Mouse (Mus musculus): ENCODE measurements around the gene Usf2.
"Not testable (repeated sequence)": the region's sequence is repeated elsewhere in the genome, so short reads cannot be mapped to it uniquely, and the experiment has no call there.

Gene Usf2

GRCm38 (mm10) chr7:30958109-30958865 lies 1.7 kb upstream of the Usf2 start:
- DNase-seq (ENCODE audit: low spot score): no peak

GRCm38 (mm10) chr7:30957367-30957783 lies 772 bp upstream of the Usf2 start:
- DNase-seq (ENCODE audit: low spot score): peak; percentile 78

GRCm38 (mm10) chr7:30956357-30956751 lies 249 bp downstream of the Usf2 start:
- DNase-seq (ENCODE audit: low spot score): no peak

GRCm38 (mm10) chr7:30955584-30956356 lies 833 bp downstream of the Usf2 start:
- DNase-seq (ENCODE audit: low spot score): peak; percentile 49

- DNase-seq (ENCODE audit: low spot score): no peak
Measured at GRCm38 (mm10) chr7:30954971-30955520, 1.6 kb downstream of the Usf2 start.

- DNase-seq (ENCODE audit: low spot score): no peak
Measured at GRCm38 (mm10) chr7:30954036-30954435, 2.6 kb downstream of the Usf2 start.

- DNase-seq (ENCODE audit: low spot score): no peak
Measured at GRCm38 (mm10) chr7:30953459-30953858, 3.1 kb downstream of the Usf2 start.

- no peak for DNase-seq (ENCODE audit: low spot score)
Measured at GRCm38 (mm10) chr7:30952441-30953265, 4.0 kb downstream of the Usf2 start.

GRCm38 (mm10) chr7:30949902-30950301 lies 6.7 kb downstream of the Usf2 start:
- not testable (repeated sequence) for DNase-seq (ENCODE audit: low spot score)

GRCm38 (mm10) chr7:30945876-30946275 lies 10.7 kb downstream of the Usf2 start:
- no peak for DNase-seq (ENCODE audit: low spot score)

- not testable (repeated sequence) for DNase-seq (ENCODE audit: low spot score)
Measured at GRCm38 (mm10) chr7:30945466-30945865, 11.1 kb downstream of the Usf2 start.

- DNase-seq (ENCODE audit: low spot score): not testable (repeated sequence)
Measured at GRCm38 (mm10) chr7:30944706-30945105, 11.9 kb downstream of the Usf2 start.

GRCm38 (mm10) chr7:30943909-30944635 lies 12.5 kb downstream of the Usf2 start, which contains the start of gene Hamp:
Hamp (minus strand) TSS chr7:30944032.
- DNase-seq (ENCODE audit: low spot score): no peak

- DNase-seq (ENCODE audit: low spot score): not testable (repeated sequence)
Measured at GRCm38 (mm10) chr7:30942365-30942764, 14.2 kb downstream of the Usf2 start.

GRCm38 (mm10) chr7:30940070-30940469 lies 16.5 kb downstream of the Usf2 start:
- DNase-seq (ENCODE audit: low spot score): not testable (repeated sequence)

GRCm38 (mm10) chr7:30935422-30936099 lies 21.0 kb downstream of the Usf2 start:
- not testable (repeated sequence) for DNase-seq (ENCODE audit: low spot score)

GRCm38 (mm10) chr7:30924581-30924980 lies 32.0 kb downstream of the Usf2 start, which contains the start of gene Hamp2:
Hamp2 (minus strand) TSS chr7:30924681.
- DNase-seq (ENCODE audit: low spot score): not testable (repeated sequence)

GRCm38 (mm10) chr7:30924071-30924470 lies 32.5 kb downstream of the Usf2 start:
- no peak for DNase-seq (ENCODE audit: low spot score)

GRCm38 (mm10) chr7:30922490-30922889 lies 34.1 kb downstream of the Usf2 start:
- not testable (repeated sequence) for DNase-seq (ENCODE audit: low spot score)

- no peak for DNase-seq (ENCODE audit: low spot score)
Measured at GRCm38 (mm10) chr7:30920217-30920616, 36.4 kb downstream of the Usf2 start.
